Mouse (Mus musculus) mammary gland, adult 2 months (tissue): ENCODE measurements around the gene Fcrlb. TPM values are rescaled to one million over a fixed set of nuclear protein-coding genes. Genes with fewer than 3 reads are reported as not detected.

ENCODE experiments used
- polyA plus RNA-seq: library from polyadenylated mRNA; depleted of rRNA; stranded (reverse); fragments of >200 nt; gene quantifications from 2 replicates; pipeline ENCODE4 v1.2.3, GENCODE M21; 2012; ENCODE audit warnings: low replicate concordance; rRNA removed

Fcrlb gene
- 0.49 and 1.8 TPM in 2 replicates for polyA plus RNA-seq

DNA sequence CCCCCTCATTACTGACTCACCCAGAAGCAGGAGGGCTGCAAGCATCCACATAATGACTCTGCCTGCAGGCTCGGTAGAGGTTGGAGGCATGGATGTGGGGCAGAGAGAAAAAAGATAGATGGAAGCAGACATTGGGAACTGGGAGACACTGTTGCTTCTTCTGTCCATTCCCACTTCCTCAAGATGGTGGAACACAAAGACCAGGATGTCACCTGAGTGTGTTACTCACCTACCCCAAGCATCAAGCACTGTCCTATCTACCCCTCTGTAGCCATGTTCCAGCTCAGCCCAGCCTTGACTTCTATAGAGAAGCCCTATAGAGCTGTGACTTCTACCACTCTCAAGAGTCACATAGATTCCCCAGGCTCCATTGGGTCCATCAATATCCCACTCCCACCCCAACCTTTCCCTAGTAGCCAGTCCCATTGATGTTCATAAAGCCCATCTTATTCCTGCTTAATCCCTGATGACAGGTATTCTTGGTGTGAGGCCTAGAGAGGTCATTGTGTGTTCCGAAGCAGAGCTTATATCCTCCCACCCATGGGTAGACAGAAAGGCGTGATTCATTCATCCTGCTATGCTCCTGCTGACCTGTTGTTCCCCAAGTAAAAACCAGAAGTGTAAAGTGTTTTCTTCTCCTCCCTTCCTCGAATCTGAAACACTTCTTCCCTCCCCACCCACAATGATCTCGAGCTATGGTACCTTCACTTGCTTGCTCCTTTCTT, at the start of gene Fcrlb:
Gene Fcrlb (minus strand): TSS at position 51 of the 725 bp plus-strand sequence.

DNA sequence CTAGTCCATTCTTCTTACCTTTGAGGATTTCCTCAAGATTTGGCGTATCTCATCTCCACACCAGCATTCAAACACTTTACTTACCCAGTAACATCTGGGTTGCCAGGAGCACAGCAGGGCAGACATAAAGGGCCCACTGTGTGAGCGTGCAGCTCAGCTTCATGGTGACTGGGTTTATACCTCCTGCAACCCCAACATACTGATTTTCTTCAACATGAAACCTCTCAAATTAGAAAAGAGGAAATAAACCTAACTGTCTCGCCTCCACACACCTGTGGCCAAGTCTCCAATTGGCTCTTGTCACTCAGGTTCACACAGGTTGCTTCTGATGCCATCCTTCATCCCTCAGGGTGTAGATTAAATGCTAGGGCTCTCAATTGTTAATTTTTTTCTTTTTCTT, 14.6 kb upstream of the Fcrlb start, which contains the start of gene Fcrla:
Gene Fcrla (minus strand): TSS at position 206 of the 400 bp plus-strand sequence.

DNA sequence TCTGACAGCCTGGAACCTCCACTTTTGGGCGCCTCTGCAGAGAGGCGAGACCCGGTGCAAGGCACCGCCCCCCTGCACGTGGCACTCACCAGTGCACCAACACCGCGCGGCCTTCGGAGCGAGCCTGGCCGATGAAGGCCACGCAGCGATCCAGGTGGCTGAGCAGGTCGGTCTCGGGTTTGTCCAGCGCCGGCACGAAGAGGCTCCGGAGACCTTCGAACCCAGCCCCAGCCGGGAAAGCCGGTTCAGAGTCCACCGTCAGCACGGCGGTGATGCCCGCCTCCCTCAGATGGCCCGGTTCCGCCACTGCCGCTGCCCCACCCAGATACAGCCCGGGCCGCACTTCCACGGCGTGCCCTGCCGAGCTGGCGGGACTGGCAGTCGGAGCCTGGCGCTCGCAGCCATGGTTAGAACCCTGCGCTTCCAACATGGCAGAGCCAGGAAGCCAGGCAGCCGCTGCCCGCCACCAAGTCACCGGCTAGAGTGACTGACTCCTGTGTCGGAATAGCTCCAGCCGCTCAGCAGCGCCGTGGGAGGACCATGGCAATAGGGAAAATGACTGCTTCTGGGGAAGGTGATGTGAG, 27.7 kb downstream of the Fcrlb start, which contains the start of the genes Gm26620 and Dusp12:
Gene Gm26620 (plus strand): TSS at position 88 of the 584 bp plus-strand sequence.
Gene Dusp12 (minus strand): TSS at position 563 of the 584 bp plus-strand sequence.

DNA sequence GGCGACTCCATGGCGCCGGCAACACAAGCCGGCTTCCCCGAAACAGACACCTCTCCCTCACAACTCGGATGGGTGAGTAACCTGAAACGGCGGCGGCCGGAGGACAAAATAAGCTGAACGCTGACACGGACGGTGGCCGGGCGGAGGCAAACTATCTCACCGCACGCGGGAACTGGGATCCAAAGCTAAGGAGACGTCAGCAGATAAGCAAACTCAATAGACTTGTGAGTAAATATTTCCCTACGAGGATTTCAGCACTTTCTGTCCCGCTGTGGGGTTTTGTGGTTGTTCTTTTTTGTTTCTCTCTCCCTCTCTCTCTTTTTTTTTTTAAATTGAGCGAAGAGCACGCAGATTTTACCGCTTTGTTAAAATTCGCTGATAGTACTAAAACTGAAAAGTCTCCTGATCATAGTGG, 45.0 kb downstream of the Fcrlb start, which contains the start of gene Atf6:
Gene Atf6 (minus strand): TSS at position 81 of the 415 bp plus-strand sequence.

Other genes starting within 250 kb of the Fcrlb start
- gene Atf6, start 45.2 kb downstream of the Fcrlb start, polyA plus RNA-seq, result 9.2 and 18.1 TPM in 2 replicates
- gene Gm26620, start 27.9 kb downstream of the Fcrlb start, polyA plus RNA-seq, result 0.72 and 1.5 TPM in 2 replicates
- gene Dusp12, start 27.4 kb downstream of the Fcrlb start, polyA plus RNA-seq, result 10.4 and 20.8 TPM in 2 replicates
- gene Fcrla, start 14.6 kb upstream of the Fcrlb start, polyA plus RNA-seq, result 30.3 and 37.9 TPM in 2 replicates
- gene Fcgr2b, start 63.6 kb upstream of the Fcrlb start, polyA plus RNA-seq, result 34.2 and 53.0 TPM in 2 replicates
- gene Fcgr4, start 106.0 kb upstream of the Fcrlb start, polyA plus RNA-seq, result 1.2 and 2.8 TPM in 2 replicates
- gene Fcgr3, start 152.0 kb upstream of the Fcrlb start, polyA plus RNA-seq, result 22.5 and 52.0 TPM in 2 replicates
- 4.5 and 9.9 TPM in 2 replicates for gene Cfap126, start 201.0 kb upstream of the Fcrlb start, polyA plus RNA-seq
- 220 and 421 TPM in 2 replicates for gene Sdhc, start 237.7 kb upstream of the Fcrlb start, polyA plus RNA-seq
- gene Mpz, start 237.8 kb upstream of the Fcrlb start, polyA plus RNA-seq, result 112 and 212 TPM in 2 replicates